Mouse (Mus musculus): ENCODE data around the gene Noa1.

- peak; percentile 37; the same call in 1 of the 2 replicates for TF ChIP-seq CTCF (IDR thresholded peaks at IDR 0.05; ENCODE audit: low read depth, low read length)
- TF ChIP-seq POLR2A (IDR thresholded peaks at IDR 0.05; ENCODE audit: borderline replicate concordance, low read depth, low read length) = no peak
Observed at GRCm38 (mm10) chr5:77269399-77269798, 40.5 kb downstream of the Noa1 start.

Data from bone marrow macrophage, adult 2 months (primary cell).